Mouse (Mus musculus): ENCODE measurements at regions not wholly inside any gene's neighbourhood (a gene's known extent, or its start where the extent isn't known, plus 50 kb on each side); places are given as distances from the start of the nearest gene placed in this dataset.
"Not testable (repeated sequence)": the region's sequence is repeated elsewhere in the genome, so short reads cannot be mapped to it uniquely, and the experiment has no call there.

- CTCF ChIA-PET: no interaction called here
- POLR2A ChIA-PET: no interaction called here
These were observed 469.2 kb downstream of the Epha7 start for GRCm38 (mm10) chr4:29282169-29282568.

- ChIA-PET CTCF (no interaction called here), POLR2A (no interaction called here)
These were observed 488.4 kb downstream of the Epha7 start for GRCm38 (mm10) chr4:29301348-29301747.

GRCm38 (mm10) chr4:29303951-29304350, 491.0 kb downstream of the Epha7 start:
- POLR2A ChIA-PET: no interaction called here
- CTCF ChIA-PET: no interaction called here

GRCm38 (mm10) chr4:29307245-29307644, 494.3 kb downstream of the Epha7 start:
- CTCF ChIA-PET: no interaction called here
- POLR2A ChIA-PET: no interaction called here

- ChIA-PET POLR2A (no interaction called here), CTCF (no interaction called here)
These were observed 511.0 kb downstream of the Epha7 start for GRCm38 (mm10) chr4:29323921-29324320.

- ChIA-PET CTCF (no interaction called here), POLR2A (no interaction called here)
These were observed 516.2 kb downstream of the Epha7 start for GRCm38 (mm10) chr4:29329145-29329544.

- CTCF ChIA-PET: no interaction called here
- POLR2A ChIA-PET: no interaction called here
These were observed 518.8 kb downstream of the Epha7 start for GRCm38 (mm10) chr4:29331747-29332146.

- POLR2A ChIA-PET: no interaction called here
- CTCF ChIA-PET: no interaction called here
These were observed 524.3 kb downstream of the Epha7 start for GRCm38 (mm10) chr4:29337245-29337644.

GRCm38 (mm10) chr4:29362191-29362590, 549.3 kb downstream of the Epha7 start:
- POLR2A ChIA-PET: no interaction called here
- CTCF ChIA-PET: no interaction called here

- CTCF ChIA-PET: no interaction called here
- POLR2A ChIA-PET: no interaction called here
These were observed 576.4 kb downstream of the Epha7 start for GRCm38 (mm10) chr4:29389282-29389681.

GRCm38 (mm10) chr4:29390333-29390732, 577.4 kb downstream of the Epha7 start:
- ChIA-PET CTCF (no interaction called here), POLR2A (interaction anchor here in 1 of 4 experiments (0.6 kb wide), 1 partner anchor 1418 kb away, joined by 6 read pairs; no protein-coding TSS in a partner anchor)

GRCm38 (mm10) chr4:29402143-29402542, 589.2 kb downstream of the Epha7 start:
- CTCF ChIA-PET: no interaction called here
- POLR2A ChIA-PET: no interaction called here

GRCm38 (mm10) chr4:29414616-29415015, 601.7 kb downstream of the Epha7 start:
- ChIA-PET POLR2A (no interaction called here), CTCF (interaction anchor here in 1 of 4 experiments (0.6 kb wide), 1 partner anchor 1390 kb away, joined by 3 read pairs; no protein-coding TSS in a partner anchor)

- CTCF ChIA-PET: no interaction called here
- POLR2A ChIA-PET: no interaction called here
These were observed 607.4 kb downstream of the Epha7 start for GRCm38 (mm10) chr4:29420198-29420792.

GRCm38 (mm10) chr4:29431493-29431892, 618.6 kb downstream of the Epha7 start:
- POLR2A ChIA-PET: not testable (repeated sequence)

GRCm38 (mm10) chr4:29463329-29463728, 650.4 kb downstream of the Epha7 start:
- ChIA-PET POLR2A (interaction anchor here in 2 of 4 experiments (0.6 to 0.8 kb wide), 2 partner anchors 1093 to 1801 kb away, joined by 3 read pairs; no protein-coding TSS in a partner anchor), CTCF (no interaction called here)

More at GRCm38 (mm10) chr4:29431493-29431892, 618.6 kb downstream of the Epha7 start:
- CTCF ChIA-PET: interaction anchor here in 1 of 4 experiments (0.5 kb wide), 1 partner anchor 608 kb away, joined by 12 read pairs; no protein-coding TSS in a partner anchor

GRCm38 (mm10) chr4:29466315-29466714, 653.4 kb downstream of the Epha7 start:
- ChIA-PET POLR2A (interaction anchor here in 1 of 4 experiments (0.6 kb wide), 1 partner anchor 101 kb away, joined by 3 read pairs; no protein-coding TSS in a partner anchor), CTCF (no interaction called here)

- CTCF ChIA-PET: no interaction called here
- POLR2A ChIA-PET: interaction anchor here in 1 of 4 experiments (1.3 kb wide), 1 partner anchor 24 kb away, joined by 3 read pairs; no protein-coding TSS in a partner anchor
These were observed 667.6 kb downstream of the Epha7 start for GRCm38 (mm10) chr4:29480384-29481092.

GRCm38 (mm10) chr4:29481093-29481715, 668.3 kb downstream of the Epha7 start:
- ChIA-PET POLR2A (interaction anchor here in 1 of 4 experiments (1.3 kb wide), 1 partner anchor 24 kb away, joined by 3 read pairs; no protein-coding TSS in a partner anchor), CTCF (no interaction called here)

- POLR2A ChIA-PET: interaction anchor here in 1 of 4 experiments (0.5 kb wide), 1 partner anchor 48 kb away, joined by 3 read pairs; no protein-coding TSS in a partner anchor
- CTCF ChIA-PET: no interaction called here
These were observed 669.5 kb downstream of the Epha7 start for GRCm38 (mm10) chr4:29482407-29482806.

GRCm38 (mm10) chr4:29500844-29501243, 687.9 kb downstream of the Epha7 start:
- CTCF ChIA-PET: no interaction called here
- POLR2A ChIA-PET: interaction anchor here in 1 of 4 experiments (0.6 kb wide), 1 partner anchor 388 kb away, joined by 3 read pairs; no protein-coding TSS in a partner anchor
